Comparison of ENCODE assay signal across 9 mouse cellular contexts in genomic region chr6:53470559-53470958, GRCm38 (mm10).
A peak's percentile ranks its signal among the peaks of the same experiment; 100 is the strongest.
DNase-seq lines count a peak whose midpoint lies in the region; ATAC-seq lines count a peak whose summit lies in the region.
"Had no signal": no experiment of that assay in that cellular context is flagged by ENCODE, and none has a peak within 500 bp of the region (broad histone marks: within the 10 kb centered on the region; RNA-seq: fewer than 3 reads in every experiment).

No protein-coding gene starts in this region.

- H3K27ac ChIP-seq in intestine, embryonic 15.5 days: no peak overlapping the region
- peak overlapping the region; percentile 31 for H3K27ac ChIP-seq in lung, embryonic 15.5 days
- H3K27ac ChIP-seq in midbrain, embryonic 14.5 days (replicated peaks; ENCODE audit: low read depth, low read length): no peak overlapping the region
- H3K27ac ChIP-seq in hindbrain, embryonic 16.5 days (ENCODE audit: low read depth, low read length): no peak overlapping the region

- DNase-seq in gastrocnemius, postnatal 10 days: peak; percentile 24
- no peak for DNase-seq in gastrocnemius, postnatal 25 days
- peak; percentile 56 for DNase-seq in cerebellum, adult 8-10 months
- DNase-seq in midbrain, embryonic 14.5 days: no peak
- DNase-seq in frontal cortex, postnatal 36 days (ENCODE audit: low spot score in 2 of 2): no peak

- no peak for ATAC-seq in intestine, embryonic 15.5 days
- no peak; the same call in 1 of the 2 replicates for ATAC-seq in lung, embryonic 15.5 days (ENCODE audit: borderline replicate concordance, extremely low read depth, low FRiP score, low TSS enrichment)
- no peak for ATAC-seq in midbrain, embryonic 14.5 days (ENCODE audit: low FRiP score, low TSS enrichment)
- ATAC-seq in hindbrain, embryonic 16.5 days: no peak

- WGBS in intestine, embryonic 15.5 days: 36% methylated on average over 8 of the region's 8 CpGs
- 17% methylated on average over 8 of the region's 8 CpGs for WGBS in lung, embryonic 15.5 days
- 58% methylated on average over 8 of the region's 8 CpGs for WGBS in midbrain, embryonic 14.5 days
- WGBS in hindbrain, embryonic 16.5 days: 32% methylated on average over 8 of the region's 8 CpGs

- H3K9ac ChIP-seq in intestine, embryonic 15.5 days: no peak overlapping the region
- no peak overlapping the region for H3K9ac ChIP-seq in lung, embryonic 15.5 days
- no peak overlapping the region for H3K9ac ChIP-seq in midbrain, embryonic 14.5 days (replicated peaks; ENCODE audit: low read length)
- H3K9ac ChIP-seq in hindbrain, embryonic 16.5 days (ENCODE audit: low read depth, low read length): no peak overlapping the region

- peaks cover 4% of the 10 kb centered on the region; the same call in 1 of the 2 replicates for H3K4me1 ChIP-seq in intestine, embryonic 15.5 days (replicated peaks)
- peaks cover 18% of the 10 kb centered on the region for H3K4me1 ChIP-seq in lung, embryonic 15.5 days
- no peaks in the 10 kb centered on the region for H3K4me1 ChIP-seq in midbrain, embryonic 14.5 days (ENCODE audit: control insufficient read depth, insufficient read depth, low read length)
- no peaks in the 10 kb centered on the region for H3K4me1 ChIP-seq in hindbrain, embryonic 16.5 days (ENCODE audit: control insufficient read depth, insufficient read depth, low read depth, low read length)

- H3K36me3 ChIP-seq in intestine, embryonic 15.5 days: no peaks in the 10 kb centered on the region
- no peaks in the 10 kb centered on the region for H3K36me3 ChIP-seq in lung, embryonic 15.5 days
- H3K36me3 ChIP-seq in midbrain, embryonic 14.5 days (ENCODE audit: control insufficient read depth, insufficient read depth, low read length): no peaks in the 10 kb centered on the region
- H3K36me3 ChIP-seq in hindbrain, embryonic 16.5 days (ENCODE audit: control insufficient read depth, insufficient read depth, low read length): no peaks in the 10 kb centered on the region

- H3K27me3 ChIP-seq in intestine, embryonic 15.5 days (replicated peaks): no peaks in the 10 kb centered on the region
- H3K27me3 ChIP-seq in lung, embryonic 15.5 days: no peaks in the 10 kb centered on the region
- H3K27me3 ChIP-seq in midbrain, embryonic 14.5 days (ENCODE audit: control insufficient read depth, insufficient read depth, low read length): no peaks in the 10 kb centered on the region
- H3K27me3 ChIP-seq in hindbrain, embryonic 16.5 days (replicated peaks; ENCODE audit: control insufficient read depth, insufficient read depth, low read length): no peaks in the 10 kb centered on the region
- H3K27me3 ChIP-seq: CH12.LX had no signal

- H3K4me3 ChIP-seq in intestine, embryonic 15.5 days (replicated peaks): no peak overlapping the region
- H3K4me3 ChIP-seq in lung, embryonic 15.5 days: no peak overlapping the region
- H3K4me3 ChIP-seq in midbrain, embryonic 14.5 days (replicated peaks; ENCODE audit: low read depth, low read length): no peak overlapping the region
- H3K4me3 ChIP-seq in hindbrain, embryonic 16.5 days (ENCODE audit: low read length): no peak overlapping the region

- H3K4me2 ChIP-seq in intestine, embryonic 15.5 days (replicated peaks): peak overlapping the region; percentile 5; the same call in 1 of the 2 replicates
- H3K4me2 ChIP-seq in lung, embryonic 15.5 days: peak overlapping the region; percentile 31
- H3K4me2 ChIP-seq in midbrain, embryonic 14.5 days (ENCODE audit: low read length): no peak overlapping the region
- H3K4me2 ChIP-seq in hindbrain, embryonic 16.5 days (ENCODE audit: low read length): no peak overlapping the region

- H3K9me3 ChIP-seq in intestine, embryonic 15.5 days: no peaks in the 10 kb centered on the region
- H3K9me3 ChIP-seq in lung, embryonic 15.5 days: no peaks in the 10 kb centered on the region
- H3K9me3 ChIP-seq in midbrain, embryonic 14.5 days (ENCODE audit: control insufficient read depth, low read length): no peaks in the 10 kb centered on the region
- no peaks in the 10 kb centered on the region for H3K9me3 ChIP-seq in hindbrain, embryonic 16.5 days (ENCODE audit: control insufficient read depth, low read length)

Comparison
In these comparisons a context has a peak if more than half of its experiments do, and no peak if none do; other contexts are left out.
1. DNase-seq: peak in gastrocnemius, postnatal 10 days (single experiment) and cerebellum, adult 8-10 months (single experiment); none in gastrocnemius, postnatal 25 days (single experiment), midbrain, embryonic 14.5 days (single experiment) and frontal cortex, postnatal 36 days (0 of 2).
2. H3K4me2 ChIP-seq: peak in intestine, embryonic 15.5 days (single experiment) and lung, embryonic 15.5 days (single experiment); none in midbrain, embryonic 14.5 days (single experiment) and hindbrain, embryonic 16.5 days (single experiment).